Mouse (Mus musculus): ENCODE data around the gene Gm13030. TPM values are rescaled to one million over a fixed set of nuclear protein-coding genes. Genes with fewer than 3 reads are reported as not detected.
"Not testable (repeated sequence)": the region's sequence is repeated elsewhere in the genome, so short reads cannot be mapped to it uniquely, and the experiment has no call there.

The Gm13030 gene
- polyA plus RNA-seq, 1 experiment from 2014 or later = not detected

- no peak overlapping the region for H3K4me3 ChIP-seq
- H3K27ac ChIP-seq = no peak overlapping the region
- no peak overlapping the region for H3K4me2 ChIP-seq
- H3K27me3 ChIP-seq (replicated peaks) = no peaks in the 10 kb centered on the region
- WGBS = 15% methylated on average over 6 of the region's 6 CpGs
- no peaks in the 10 kb centered on the region for H3K9me3 ChIP-seq
- H3K9ac ChIP-seq = no peak overlapping the region
- H3K36me3 ChIP-seq (replicated peaks) = no peaks in the 10 kb centered on the region
- H3K4me1 ChIP-seq = peaks cover 3% of the 10 kb centered on the region; the same call in 1 of the 2 replicates
- peak; percentile 63; the same call in 1 of the 2 replicates for ATAC-seq (replicated peaks)
Observed at GRCm38 (mm10) chr4:138884261-138884660, 10.5 kb upstream of the Gm13030 start.

GRCm38 (mm10) chr4:138882179-138882578 lies 8.4 kb upstream of the Gm13030 start:
- WGBS = 12% methylated on average over 16 of the region's 16 CpGs
- Histone ChIP-seq H3K27ac (no peak overlapping the region), H3K9me3 (no peaks in the 10 kb centered on the region), H3K9ac (no peak overlapping the region), H3K36me3 (replicated peaks) (no peaks in the 10 kb centered on the region), H3K4me2 (peak overlapping the region; percentile 14), H3K4me3 (no peak overlapping the region), H3K27me3 (replicated peaks) (no peaks in the 10 kb centered on the region), H3K4me1 (peaks cover 3% of the 10 kb centered on the region; the same call in 1 of the 2 replicates)
- no peak for ATAC-seq (replicated peaks)

DNA sequence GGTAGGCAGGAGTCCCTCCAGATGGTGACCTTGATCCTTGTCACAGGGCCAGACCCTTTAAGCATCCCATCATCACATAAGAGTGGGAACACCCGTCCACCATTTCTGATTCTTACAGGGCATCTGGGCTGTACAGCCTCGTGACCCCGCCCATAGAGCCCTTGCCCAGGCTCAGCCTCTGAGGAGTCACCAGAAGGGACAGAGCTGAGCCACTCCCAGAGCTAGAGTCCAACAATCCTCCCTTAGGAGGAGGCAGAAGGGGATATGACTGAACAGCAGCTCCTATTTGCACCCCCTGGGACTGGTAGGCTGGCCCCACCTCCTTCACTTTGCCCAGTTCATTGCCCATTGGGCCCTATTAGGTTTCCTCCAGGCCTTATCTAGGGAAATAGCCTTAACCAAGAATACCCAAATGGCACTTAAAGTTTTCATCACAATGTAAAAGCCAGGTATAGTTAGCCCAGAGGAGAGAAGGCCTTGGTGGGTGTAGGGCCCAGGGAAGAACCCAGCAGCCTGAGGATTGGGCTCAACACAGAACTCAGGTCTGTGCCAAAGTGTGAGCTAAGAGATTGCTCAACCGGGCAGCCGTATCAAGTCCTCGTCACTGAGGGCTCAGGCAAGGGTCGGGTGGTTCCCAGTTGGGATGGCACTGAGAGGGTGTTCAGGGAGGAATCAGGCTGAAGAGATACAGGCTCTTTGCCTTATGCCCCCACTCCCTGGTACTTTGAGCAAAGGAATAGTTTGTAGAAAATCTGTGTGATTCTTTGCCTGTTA lies 7.2 kb upstream of the Gm13030 start:
- no peak overlapping the region for H3K4me2 ChIP-seq
- no peak overlapping the region for H3K4me3 ChIP-seq
- no peak overlapping the region for H3K9ac ChIP-seq
- WGBS = 87% methylated on average over 7 of the region's 7 CpGs
- H3K4me1 ChIP-seq = peaks cover 3% of the 10 kb centered on the region; the same call in 1 of the 2 replicates
- H3K9me3 ChIP-seq = no peaks in the 10 kb centered on the region
- ATAC-seq (replicated peaks) = no peak
- H3K36me3 ChIP-seq (replicated peaks) = no peaks in the 10 kb centered on the region
- H3K27ac ChIP-seq = no peak overlapping the region
- no peaks in the 10 kb centered on the region for H3K27me3 ChIP-seq (replicated peaks)

GRCm38 (mm10) chr4:138879808-138880207 lies 6.0 kb upstream of the Gm13030 start:
- H3K27me3 ChIP-seq (replicated peaks) = no peaks in the 10 kb centered on the region
- H3K4me3 ChIP-seq = no peak overlapping the region
- no peak overlapping the region for H3K4me2 ChIP-seq
- WGBS = 89% methylated on average over 11 of the region's 11 CpGs
- no peak overlapping the region for H3K9ac ChIP-seq
- H3K4me1 ChIP-seq = peaks cover 3% of the 10 kb centered on the region; the same call in 1 of the 2 replicates
- ATAC-seq (replicated peaks) = no peak
- H3K9me3 ChIP-seq = no peaks in the 10 kb centered on the region
- H3K27ac ChIP-seq = no peak overlapping the region
- H3K36me3 ChIP-seq (replicated peaks) = no peaks in the 10 kb centered on the region

DNA sequence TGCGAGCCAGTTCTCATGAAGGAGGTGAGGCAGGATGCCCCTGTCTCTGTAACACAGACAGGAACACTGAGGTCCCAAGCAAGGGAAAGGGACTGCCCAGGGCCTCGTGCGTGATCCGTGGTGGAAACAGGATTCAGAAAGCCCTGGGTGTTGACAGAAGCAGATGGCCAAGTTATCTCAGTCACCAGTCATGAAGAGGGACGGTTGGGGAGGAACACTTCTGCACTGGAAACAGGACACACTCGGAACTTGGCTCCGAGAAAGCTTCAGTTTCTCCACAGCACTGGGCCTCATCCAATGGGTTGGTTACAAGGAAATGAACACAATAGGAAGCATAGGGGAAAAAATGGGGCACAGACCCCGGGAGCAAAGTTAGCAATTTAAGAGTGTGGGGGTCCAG lies 5.0 kb upstream of the Gm13030 start:
- H3K4me2 ChIP-seq = no peak overlapping the region
- no peaks in the 10 kb centered on the region for H3K27me3 ChIP-seq (replicated peaks)
- H3K9ac ChIP-seq = no peak overlapping the region
- no peaks in the 10 kb centered on the region for H3K36me3 ChIP-seq (replicated peaks)
- WGBS = 67% methylated on average over 8 of the region's 8 CpGs
- ATAC-seq (replicated peaks) = no peak
- H3K9me3 ChIP-seq = no peaks in the 10 kb centered on the region
- no peak overlapping the region for H3K27ac ChIP-seq
- H3K4me3 ChIP-seq = no peak overlapping the region
- peaks cover 3% of the 10 kb centered on the region; the same call in 1 of the 2 replicates for H3K4me1 ChIP-seq

- no peak within 1 kb of the TSS for H3K9ac ChIP-seq
- no peak within 1 kb of the TSS for H3K4me2 ChIP-seq
- 91% methylated on average over 4 of the region's 4 CpGs for WGBS
- no peaks in the 10 kb centered on the region for H3K27me3 ChIP-seq (replicated peaks)
- no peak within 1 kb of the TSS for H3K4me3 ChIP-seq
- peaks cover 3% of the 10 kb centered on the region; the same call in 1 of the 2 replicates for H3K4me1 ChIP-seq
- no peak for ATAC-seq (replicated peaks)
- no peaks in the 10 kb centered on the region for H3K36me3 ChIP-seq (replicated peaks)
- no peaks in the 10 kb centered on the region for H3K9me3 ChIP-seq
- H3K27ac ChIP-seq = no peak within 1 kb of the TSS
Observed at GRCm38 (mm10) chr4:138877731-138878130, 4.0 kb upstream of the Gm13030 start, which contains the start of gene Pla2g2e. Gene Pla2g2e, plus strand, starts transcription at chr4:138877942.

DNA sequence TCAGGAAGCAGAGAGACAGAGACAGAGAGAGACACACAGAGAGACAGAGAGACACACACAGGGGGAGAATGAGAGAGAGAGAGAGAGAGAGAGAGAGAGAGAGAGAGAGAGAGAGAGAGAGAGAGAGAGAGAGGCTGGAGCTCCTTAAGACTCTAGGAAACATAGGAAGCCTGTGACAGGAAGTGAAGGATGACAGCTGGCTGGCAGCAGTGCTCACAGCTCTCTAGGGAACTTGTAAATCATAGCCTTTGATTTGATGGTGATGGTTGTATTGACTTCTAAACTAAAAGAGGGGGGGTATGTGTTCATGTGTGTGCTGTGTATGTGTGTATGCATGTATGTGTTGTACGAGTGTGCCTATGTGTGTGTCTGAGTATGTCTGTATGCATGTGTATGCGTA lies 2.2 kb upstream of the Gm13030 start:
- Histone ChIP-seq H3K4me3 (no peak overlapping the region), H3K4me1 (no peaks in the 10 kb centered on the region), H3K36me3 (replicated peaks) (no peaks in the 10 kb centered on the region), H3K27me3 (replicated peaks) (no peaks in the 10 kb centered on the region), H3K4me2 (no peak overlapping the region), H3K9me3 (no peaks in the 10 kb centered on the region), H3K9ac (no peak overlapping the region), H3K27ac (no peak overlapping the region)
- no peak for ATAC-seq (replicated peaks)
- WGBS = 92% methylated on average over 2 of the region's 2 CpGs

DNA sequence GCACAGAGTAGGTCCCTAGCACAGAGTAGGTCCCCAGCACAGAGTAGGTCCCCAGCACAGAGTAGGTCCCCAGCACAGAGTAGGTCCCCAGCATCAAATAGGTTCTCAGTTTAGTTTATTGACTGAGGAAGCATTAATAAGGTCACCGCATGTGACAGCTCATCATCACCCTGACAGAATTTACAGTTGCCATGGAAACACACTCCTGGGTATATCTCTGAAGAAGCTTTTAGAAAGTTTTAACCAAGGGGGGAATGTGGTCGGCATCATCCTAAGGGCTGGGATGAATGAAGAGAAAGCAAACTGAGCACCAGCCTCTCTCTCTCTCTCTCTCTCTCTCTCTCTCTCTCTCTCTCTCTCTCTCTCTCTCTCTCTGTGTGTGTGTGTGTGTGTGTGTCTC lies 1.5 kb upstream of the Gm13030 start:
- not testable (repeated sequence) for H3K27ac ChIP-seq; ATAC-seq (replicated peaks); H3K9ac ChIP-seq; H3K27me3 ChIP-seq (replicated peaks); H3K9me3 ChIP-seq; H3K4me1 ChIP-seq; H3K4me3 ChIP-seq; H3K4me2 ChIP-seq; H3K36me3 ChIP-seq (replicated peaks)
- 61% methylated on average over 2 of the region's 2 CpGs for whole genome bisulfite sequencing

DNA sequence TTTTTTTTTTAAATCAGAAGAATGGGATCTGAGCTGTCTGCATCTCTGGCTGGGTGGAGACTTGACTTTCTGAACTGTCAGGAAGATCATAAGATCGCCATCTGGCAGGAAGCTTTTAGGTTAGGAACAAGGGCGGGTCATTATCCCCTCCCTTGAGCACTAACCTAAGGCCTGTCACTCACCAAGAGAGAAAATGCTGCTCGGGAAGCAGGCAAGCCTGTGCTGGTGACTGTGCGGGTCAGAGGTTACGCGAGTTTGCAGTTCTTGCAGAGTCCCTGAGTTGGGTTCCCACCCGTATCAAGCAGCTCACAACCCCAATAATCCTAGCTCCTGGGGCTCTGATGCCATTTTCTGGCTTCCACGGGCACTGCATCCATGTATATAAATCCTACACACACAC lies 5.1 kb downstream of the Gm13030 start:
- H3K4me3 ChIP-seq = no peak overlapping the region
- no peaks in the 10 kb centered on the region for H3K36me3 ChIP-seq (replicated peaks)
- no peak overlapping the region for H3K27ac ChIP-seq
- WGBS = 52% methylated on average over 8 of the region's 8 CpGs
- H3K4me2 ChIP-seq = no peak overlapping the region
- no peaks in the 10 kb centered on the region for H3K4me1 ChIP-seq
- H3K9ac ChIP-seq = no peak overlapping the region
- H3K27me3 ChIP-seq (replicated peaks) = no peaks in the 10 kb centered on the region
- no peak for ATAC-seq (replicated peaks)
- no peaks in the 10 kb centered on the region for H3K9me3 ChIP-seq

- H3K9me3 ChIP-seq = no peaks in the 10 kb centered on the region
- ATAC-seq (replicated peaks) = no peak
- WGBS = 13% methylated on average over 7 of the region's 7 CpGs
Observed at GRCm38 (mm10) chr4:138866413-138866812, 7.4 kb downstream of the Gm13030 start.

GRCm38 (mm10) chr4:138865991-138866390 lies 7.8 kb downstream of the Gm13030 start:
- Histone ChIP-seq H3K4me1 (no peaks in the 10 kb centered on the region), H3K27me3 (replicated peaks) (no peaks in the 10 kb centered on the region), H3K4me2 (no peak overlapping the region), H3K4me3 (no peak overlapping the region), H3K27ac (no peak overlapping the region), H3K9me3 (no peaks in the 10 kb centered on the region), H3K36me3 (replicated peaks) (no peaks in the 10 kb centered on the region), H3K9ac (no peak overlapping the region)
- ATAC-seq (replicated peaks) = no peak
- 65% methylated on average over 6 of the region's 6 CpGs for WGBS

More at GRCm38 (mm10) chr4:138866413-138866812, 7.4 kb downstream of the Gm13030 start:
- H3K9ac ChIP-seq = no peak overlapping the region
- no peaks in the 10 kb centered on the region for H3K4me1 ChIP-seq
- no peaks in the 10 kb centered on the region for H3K27me3 ChIP-seq (replicated peaks)
- H3K27ac ChIP-seq = no peak overlapping the region
- H3K4me3 ChIP-seq = no peak overlapping the region
- no peak overlapping the region for H3K4me2 ChIP-seq
- no peaks in the 10 kb centered on the region for H3K36me3 ChIP-seq (replicated peaks)

- H3K9ac ChIP-seq = no peak overlapping the region
- no peak overlapping the region for H3K4me3 ChIP-seq
- no peak overlapping the region for H3K27ac ChIP-seq
- no peaks in the 10 kb centered on the region for H3K27me3 ChIP-seq (replicated peaks)
- no peak for ATAC-seq (replicated peaks)
- 63% methylated on average over 5 of the region's 5 CpGs for WGBS
- H3K4me2 ChIP-seq = no peak overlapping the region
- H3K9me3 ChIP-seq = no peaks in the 10 kb centered on the region
- H3K4me1 ChIP-seq = peaks cover 2% of the 10 kb centered on the region; the same call in 1 of the 2 replicates
- no peaks in the 10 kb centered on the region for H3K36me3 ChIP-seq (replicated peaks)
Observed at GRCm38 (mm10) chr4:138865092-138865491, 8.7 kb downstream of the Gm13030 start.

Data from midbrain, embryonic 15.5 days (tissue).